Mouse (Mus musculus) intestine, embryonic 15.5 days (tissue): ENCODE data around the gene Prickle1. TPM values are rescaled to one million over a fixed set of nuclear protein-coding genes. Genes with fewer than 3 reads are reported as not detected.

ENCODE experiments used
- ATAC-seq: fragments of 200-750 bp; cut with Nextera tagmentation; 2 replicates; pipeline ENCODE4 v1.8.0; 2017; ENCODE audit warnings: moderate TSS enrichment, moderate library complexity
- H3K27ac ChIP-seq: fragments of 300-500 bp; sonication (generic); 2 replicates; pipeline ENCODE4 v1.5.1; 2015; ENCODE audit warnings: mild to moderate bottlenecking, inconsistent platforms
- H3K27me3 ChIP-seq: fragments of 300-500 bp; sonication (generic); replicated peaks from 2 replicates; pipeline ENCODE4 v1.6.1; 2015; ENCODE audit warnings: inconsistent platforms
- H3K36me3 ChIP-seq: fragments of 300-500 bp; sonication (generic); 2 replicates; pipeline ENCODE4 v1.6.1; 2015; ENCODE audit warnings: inconsistent platforms
- H3K4me1 ChIP-seq: fragments of 300-500 bp; sonication (generic); replicated peaks from 2 replicates; pipeline ENCODE4 v1.6.1; 2015; ENCODE audit warnings: inconsistent platforms
- H3K4me2 ChIP-seq: fragments of 300-500 bp; sonication (generic); replicated peaks from 2 replicates; pipeline ENCODE4 v1.6.1; 2015; ENCODE audit warnings: mild to moderate bottlenecking, inconsistent platforms
- H3K4me3 ChIP-seq: fragments of 300-500 bp; sonication (generic); replicated peaks from 2 replicates; pipeline ENCODE4 v1.5.1; 2015; ENCODE audit warnings: inconsistent platforms
- H3K9ac ChIP-seq: fragments of 300-500 bp; sonication (generic); 2 replicates; pipeline ENCODE4 v1.6.1; 2015; ENCODE audit warnings: inconsistent platforms
- H3K9me3 ChIP-seq: fragments of 300-500 bp; sonication (generic); 2 replicates; pipeline ENCODE4 v1.6.1; 2016; ENCODE audit warnings: inconsistent platforms
- whole genome bisulfite sequencing: fragments of 180-500 bp; shearing (Covaris S2); methylation state at CpG from one replicate; pipeline ENCODE4 v1.1.7; 2015; 5-methylcytosine and 5-hydroxymethylcytosine counted together
- polyA plus RNA-seq: library from polyadenylated mRNA; unstranded; fragments of >200 nt; fragmentation: Nextera tagmentation; extraction: Ambion mirVana; gene quantifications from 2 replicates; pipeline ENCODE4 v1.2.1, GENCODE M21; 2015

Gene Prickle1
- polyA plus RNA-seq, 1 experiment from 2014 or later: 23.7 TPM

DNA sequence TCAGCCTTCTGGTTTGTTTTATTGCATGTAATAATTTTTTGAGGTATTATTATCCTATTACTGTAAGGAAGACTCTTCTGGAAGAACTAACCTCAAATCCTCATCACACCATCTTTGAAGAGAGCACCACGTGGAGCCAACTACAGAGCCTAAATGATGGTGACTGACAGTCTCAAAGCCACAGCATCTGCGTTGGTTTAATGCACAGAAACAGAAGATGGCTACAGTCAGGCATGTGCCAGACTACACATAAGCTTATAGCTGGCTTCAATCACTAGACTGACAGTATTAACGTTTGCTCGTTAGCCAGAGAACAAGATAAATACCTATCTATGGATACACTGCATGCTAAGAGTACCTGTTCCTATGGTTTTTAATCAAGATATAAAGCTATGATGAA is 59.5 kb downstream of the Prickle1 start:
- H3K4me2 ChIP-seq: no peak overlapping the region
- no peak overlapping the region for H3K9ac ChIP-seq
- H3K36me3 ChIP-seq: no peaks in the 10 kb centered on the region
- H3K27ac ChIP-seq: no peak overlapping the region
- H3K9me3 ChIP-seq: no peaks in the 10 kb centered on the region
- ATAC-seq: no peak
- WGBS: 67% methylated on average over 4 of the region's 4 CpGs
- H3K27me3 ChIP-seq: no peaks in the 10 kb centered on the region
- peaks cover 17% of the 10 kb centered on the region for H3K4me1 ChIP-seq
- no peak overlapping the region for H3K4me3 ChIP-seq

DNA sequence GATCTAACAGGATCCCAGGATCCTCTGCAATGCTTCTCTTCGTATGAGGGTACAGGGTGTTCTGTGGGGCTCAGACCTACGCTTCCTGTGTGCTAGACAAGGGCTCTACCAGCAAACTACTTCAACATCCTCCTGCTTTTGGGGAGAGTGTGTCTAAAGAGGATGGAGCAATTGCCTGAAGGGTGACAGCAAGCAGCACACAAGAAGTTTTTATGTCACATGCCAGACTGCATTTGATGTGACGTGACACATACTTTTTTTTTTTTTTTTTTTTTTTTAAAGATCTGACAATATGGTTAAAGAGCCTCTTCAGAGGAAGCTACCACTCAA is 65.0 kb downstream of the Prickle1 start:
- Histone ChIP-seq H3K36me3 (no peaks in the 10 kb centered on the region), H3K9ac (no peak overlapping the region), H3K27me3 (no peaks in the 10 kb centered on the region), H3K9me3 (no peaks in the 10 kb centered on the region), H3K27ac (no peak overlapping the region), H3K4me3 (no peak overlapping the region), H3K4me2 (no peak overlapping the region), H3K4me1 (peaks cover 22% of the 10 kb centered on the region)
- 56% methylated on average over 3 of the region's 3 CpGs for WGBS
- no peak for ATAC-seq

DNA sequence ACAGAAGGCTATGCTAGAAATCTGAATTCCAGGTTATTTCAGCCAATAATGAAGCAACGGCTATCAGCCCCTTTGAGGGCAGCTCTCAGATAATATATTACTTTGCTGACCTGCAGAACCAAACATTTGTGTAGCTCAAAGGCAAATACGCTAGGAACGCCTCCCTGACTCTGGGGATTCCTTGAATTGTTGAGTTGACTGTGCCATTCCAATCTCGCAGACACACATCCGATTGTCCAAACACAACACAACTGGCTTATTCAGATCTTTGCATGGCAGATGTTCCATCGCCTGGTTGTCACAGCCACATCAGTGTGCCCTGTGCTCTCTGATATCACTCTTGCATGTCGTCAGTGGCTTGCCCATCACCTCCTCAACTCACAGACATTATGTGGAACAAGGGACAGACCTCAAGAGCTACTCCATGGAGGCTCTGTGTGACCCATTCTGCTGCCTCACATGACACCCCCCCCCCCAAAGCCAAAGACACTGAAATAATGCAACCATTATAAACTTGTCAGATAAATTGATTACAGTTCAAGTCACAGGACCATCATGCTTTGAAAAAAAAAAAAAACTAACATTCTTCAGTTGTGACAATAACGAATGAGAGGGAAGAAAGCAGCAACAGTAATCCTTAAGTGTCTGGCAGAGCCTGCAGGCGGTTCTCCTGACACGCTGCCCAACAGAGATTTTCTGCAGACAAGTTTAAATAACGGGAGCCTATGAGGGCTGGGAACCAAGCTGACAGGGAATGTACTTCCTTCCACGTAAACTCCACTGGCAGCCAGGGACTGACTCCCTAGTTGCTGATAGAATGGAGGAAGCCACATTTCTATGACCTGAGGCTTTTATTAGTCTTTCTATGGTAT is 65.6 kb downstream of the Prickle1 start:
- Histone ChIP-seq H3K4me2 (no peak overlapping the region), H3K4me1 (peaks cover 22% of the 10 kb centered on the region), H3K36me3 (no peaks in the 10 kb centered on the region), H3K27ac (no peak overlapping the region), H3K4me3 (no peak overlapping the region), H3K27me3 (no peaks in the 10 kb centered on the region), H3K9ac (no peak overlapping the region), H3K9me3 (no peaks in the 10 kb centered on the region)
- 24% methylated on average over 12 of the region's 12 CpGs for WGBS
- ATAC-seq: peak; percentile 58

DNA sequence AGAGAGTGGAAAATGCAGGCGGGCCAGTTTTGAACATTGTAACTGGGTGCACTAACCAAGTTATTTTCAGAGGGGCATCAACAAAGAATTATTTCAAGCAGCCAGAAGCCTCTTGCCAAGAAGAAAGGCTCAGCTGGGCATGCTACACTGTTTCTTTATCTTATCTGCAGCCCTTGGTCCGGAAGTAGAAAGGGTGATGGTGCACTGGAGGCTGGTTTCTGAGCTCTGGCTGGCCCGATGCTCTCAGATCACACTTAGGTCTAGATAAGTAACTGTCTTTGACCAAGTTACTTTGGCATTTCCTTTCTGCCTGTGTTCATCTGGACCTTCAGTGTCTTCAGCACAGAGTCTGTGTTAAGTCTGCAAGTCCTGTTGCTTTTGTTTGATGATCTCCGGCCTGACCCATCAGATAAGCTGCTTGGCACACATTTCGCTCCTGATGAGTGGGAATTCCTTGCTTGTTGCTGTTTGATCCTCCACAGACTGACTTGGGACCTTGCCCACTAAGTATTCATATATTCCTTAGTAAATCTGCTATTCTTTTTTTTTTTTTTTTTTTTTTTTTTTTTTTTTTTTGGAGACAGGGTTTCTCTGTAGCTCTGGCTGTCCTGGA is 70.3 kb downstream of the Prickle1 start:
- Histone ChIP-seq H3K36me3 (no peaks in the 10 kb centered on the region), H3K9me3 (no peaks in the 10 kb centered on the region), H3K9ac (no peak overlapping the region), H3K27ac (no peak overlapping the region), H3K4me1 (peaks cover 26% of the 10 kb centered on the region), H3K4me3 (no peak overlapping the region), H3K4me2 (no peak overlapping the region), H3K27me3 (no peaks in the 10 kb centered on the region)
- WGBS: 61% methylated on average over 5 of the region's 5 CpGs
- no peak for ATAC-seq

DNA sequence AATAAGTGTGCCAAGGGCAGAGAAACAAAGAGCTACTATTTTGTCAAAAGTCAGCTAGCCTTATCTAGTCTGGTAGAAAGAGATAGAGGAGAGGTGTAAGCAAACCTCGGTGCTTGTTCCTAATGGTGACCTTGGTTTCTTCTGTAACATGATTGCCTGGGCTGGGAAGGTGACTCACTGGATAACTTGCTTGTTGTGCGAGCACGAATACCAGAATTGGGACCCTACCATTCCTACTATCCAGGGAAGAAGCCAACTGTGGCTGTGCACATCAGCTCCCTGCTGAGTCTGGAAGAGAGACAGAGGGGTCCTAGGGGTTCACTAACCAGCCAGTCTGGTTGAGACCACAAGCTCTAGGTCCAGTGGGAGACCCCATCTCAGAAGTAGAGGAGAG is 73.9 kb downstream of the Prickle1 start:
- WGBS: 44% methylated on average over 3 of the region's 3 CpGs
- H3K4me2 ChIP-seq: no peak overlapping the region
- H3K9me3 ChIP-seq: no peaks in the 10 kb centered on the region
- H3K9ac ChIP-seq: no peak overlapping the region
- H3K27ac ChIP-seq: no peak overlapping the region
- no peaks in the 10 kb centered on the region for H3K36me3 ChIP-seq
- H3K4me3 ChIP-seq: no peak overlapping the region
- no peak for ATAC-seq
- H3K27me3 ChIP-seq: no peaks in the 10 kb centered on the region
- peaks cover 33% of the 10 kb centered on the region for H3K4me1 ChIP-seq

DNA sequence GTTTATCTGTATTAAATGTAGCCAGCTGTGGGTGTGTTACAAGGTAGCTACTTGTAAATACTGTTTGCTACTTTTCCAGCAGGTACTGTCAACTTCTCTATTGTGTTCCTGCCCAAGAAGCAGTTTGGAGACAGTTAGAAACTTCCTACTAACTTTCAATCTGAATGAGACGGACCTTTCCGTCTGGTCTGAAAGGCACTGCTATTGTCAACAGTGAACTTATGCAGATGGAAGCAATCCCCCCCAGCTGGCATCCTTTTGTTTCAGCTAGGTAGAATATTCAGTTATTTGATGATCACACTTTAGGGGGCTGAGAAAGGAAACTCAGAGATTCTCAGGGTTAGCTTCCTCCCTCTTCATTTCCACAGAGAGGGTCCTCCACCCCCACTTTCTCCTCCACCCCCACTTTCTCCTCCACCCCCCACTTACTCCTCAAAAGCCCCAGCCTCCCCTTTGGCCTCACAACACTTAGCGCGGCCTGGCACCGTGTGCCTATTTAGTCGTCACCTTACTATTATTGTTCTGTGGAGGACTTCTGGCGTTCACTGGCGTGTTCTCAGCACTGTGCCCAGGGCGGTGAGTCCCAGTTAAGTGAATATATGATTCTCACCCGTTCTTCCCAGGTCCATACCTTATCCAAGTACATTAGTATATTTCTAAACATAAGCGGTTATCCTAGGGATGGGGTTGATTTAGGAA is 74.5 kb downstream of the Prickle1 start:
- 63% methylated on average over 11 of the region's 11 CpGs for WGBS
- Histone ChIP-seq H3K4me2 (no peak overlapping the region), H3K36me3 (no peaks in the 10 kb centered on the region), H3K9ac (no peak overlapping the region), H3K4me1 (peaks cover 33% of the 10 kb centered on the region), H3K27me3 (no peaks in the 10 kb centered on the region), H3K27ac (no peak overlapping the region), H3K4me3 (no peak overlapping the region), H3K9me3 (no peaks in the 10 kb centered on the region)
- ATAC-seq: no peak

DNA sequence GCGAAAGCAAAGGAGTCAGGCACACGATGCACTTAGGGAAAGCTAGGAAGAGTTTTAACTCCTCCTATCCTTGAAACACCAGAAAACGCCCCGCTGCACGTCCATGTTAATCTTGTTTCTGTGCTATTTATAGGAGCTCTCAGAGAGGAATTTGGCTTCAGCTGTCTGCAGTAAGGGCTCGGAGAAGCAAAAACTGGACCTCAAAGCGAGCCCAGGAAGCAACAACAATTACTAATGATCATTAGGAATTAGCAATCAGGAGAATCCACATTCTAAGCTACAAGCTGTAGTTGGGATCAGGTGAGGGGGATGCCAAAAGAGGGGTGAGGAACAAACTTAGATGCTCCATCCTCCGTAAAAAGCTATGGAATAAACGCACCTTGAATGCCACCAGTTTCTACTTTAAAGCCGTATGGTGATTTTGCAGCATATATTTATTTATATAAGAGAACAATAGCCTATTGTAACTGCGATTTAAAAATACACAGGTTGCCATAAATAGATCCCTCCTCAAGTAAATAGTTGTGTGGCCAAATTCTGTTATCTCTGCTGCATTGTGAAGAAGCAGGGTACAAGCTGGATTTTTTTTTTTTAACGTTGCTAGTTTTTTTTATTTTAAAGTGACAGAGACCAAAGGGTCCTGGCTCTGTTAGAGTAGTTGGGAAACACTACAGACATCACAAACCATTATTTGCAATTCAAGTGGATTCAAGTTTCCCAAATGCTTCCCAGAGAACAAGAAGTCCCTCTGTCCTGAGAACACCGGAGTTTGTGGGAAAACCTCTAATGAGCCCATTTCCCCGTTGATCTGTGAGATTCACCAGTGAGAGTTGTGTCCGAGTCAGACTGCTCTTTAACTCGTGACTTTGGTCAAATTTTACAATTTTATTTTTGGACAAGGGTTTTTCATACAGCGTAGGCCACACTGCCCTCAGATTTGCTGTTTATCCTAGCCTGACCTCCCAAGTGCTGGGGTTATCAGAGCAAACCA is 75.6 kb downstream of the Prickle1 start:
- WGBS: 13% methylated on average over 17 of the region's 17 CpGs
- peak; percentile 35 for ATAC-seq

DNA sequence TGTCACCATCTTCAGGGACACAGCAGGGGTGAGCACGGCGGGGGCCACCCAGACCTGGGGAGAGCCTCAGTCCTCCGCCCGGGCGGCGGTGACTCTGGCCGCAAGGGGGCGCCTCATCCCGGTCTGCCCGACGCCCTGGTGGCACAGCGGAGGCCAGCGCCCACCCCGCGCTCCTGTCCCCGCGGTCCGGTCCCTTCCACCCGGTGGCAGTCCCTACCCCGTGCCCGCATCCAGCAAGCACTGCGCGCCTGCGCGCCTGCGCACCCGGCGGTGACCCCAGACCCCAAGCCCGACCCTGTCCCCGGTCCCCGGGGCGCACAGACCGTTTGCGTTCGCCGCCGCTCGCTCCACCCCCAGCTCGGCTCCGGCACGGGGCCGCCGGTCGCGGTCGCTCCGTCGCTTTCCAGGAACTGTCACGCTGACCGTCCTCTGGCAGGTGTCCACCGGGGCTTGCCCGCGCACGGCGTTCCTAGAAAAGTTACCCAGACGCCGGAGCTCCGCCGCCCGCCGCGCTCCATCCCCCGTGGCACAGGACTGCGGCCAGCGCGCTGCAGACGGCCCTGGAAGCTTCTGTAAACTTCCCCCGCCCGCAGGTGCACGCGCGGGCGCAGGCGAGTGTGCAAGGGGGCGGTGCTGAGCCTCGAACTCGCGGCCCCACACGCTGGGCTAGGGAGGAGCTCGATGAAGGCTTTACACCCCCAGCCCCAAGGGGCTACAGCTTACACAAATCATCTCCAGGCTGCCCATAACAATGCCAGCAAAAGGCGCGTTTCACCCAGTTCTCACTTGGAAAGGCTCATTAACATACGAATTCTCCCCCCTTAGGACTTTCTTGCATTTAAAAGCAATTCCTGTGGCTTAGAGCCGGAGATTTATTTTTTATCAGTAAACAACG is 76.5 kb downstream of the Prickle1 start:
- Histone ChIP-seq H3K9me3 (no peaks in the 10 kb centered on the region), H3K27ac (peak overlapping the region; percentile 89), H3K27me3 (no peaks in the 10 kb centered on the region), H3K9ac (peak overlapping the region; percentile 79), H3K4me2 (peak overlapping the region; percentile 92), H3K4me1 (peaks cover 39% of the 10 kb centered on the region), H3K36me3 (no peaks in the 10 kb centered on the region), H3K4me3 (peak overlapping the region; percentile 84)
- ATAC-seq: peak; percentile 91
- under 1% methylated on average over 85 of the region's 85 CpGs for WGBS

More for the DNA sequence above, 75.6 kb downstream of the Prickle1 start:
- H3K4me3 ChIP-seq: peak overlapping the region; percentile 84
- H3K27me3 ChIP-seq: no peaks in the 10 kb centered on the region
- H3K4me2 ChIP-seq: peak overlapping the region; percentile 92
- peak overlapping the region; percentile 79 for H3K9ac ChIP-seq
- H3K27ac ChIP-seq: peak overlapping the region; percentile 89
- H3K36me3 ChIP-seq: no peaks in the 10 kb centered on the region
- H3K4me1 ChIP-seq: peaks cover 37% of the 10 kb centered on the region
- H3K9me3 ChIP-seq: no peaks in the 10 kb centered on the region

DNA sequence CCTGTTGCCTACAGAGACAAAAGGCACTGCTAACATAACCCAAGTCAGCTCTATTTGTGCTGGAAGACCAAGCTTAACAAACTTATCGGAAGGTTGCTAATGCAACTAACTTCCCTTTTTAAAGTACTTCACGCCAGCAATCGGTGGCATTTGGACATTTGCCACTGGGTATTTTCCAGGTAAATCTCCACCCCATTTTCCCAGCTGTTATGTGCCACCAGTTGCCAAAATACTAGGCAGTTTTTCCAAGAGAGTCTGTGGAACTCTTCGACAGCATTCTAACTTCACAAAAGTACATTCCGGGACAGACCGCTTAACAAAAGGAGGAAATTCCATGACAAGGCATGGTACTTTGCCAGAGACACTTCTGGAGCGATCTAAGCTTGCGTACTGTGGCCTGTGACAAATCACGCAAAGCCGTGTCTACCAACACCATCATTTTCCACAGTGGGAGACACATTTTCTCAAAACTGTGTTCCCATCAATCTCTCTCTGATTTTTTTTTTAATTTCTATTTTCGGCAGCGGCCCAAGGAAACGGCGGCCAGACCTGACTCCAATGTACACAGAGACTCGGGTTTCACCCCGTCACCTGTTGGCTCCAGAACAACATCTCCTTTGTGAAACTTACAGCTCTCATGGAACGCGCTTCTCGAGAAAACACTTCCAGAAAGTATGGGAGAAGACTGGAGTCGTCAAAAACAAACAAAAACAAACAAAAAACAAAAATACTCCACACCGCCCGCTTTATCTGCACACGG is 77.4 kb downstream of the Prickle1 start:
- Histone ChIP-seq H3K9ac (peak overlapping the region; percentile 79), H3K4me3 (peak overlapping the region; percentile 84), H3K9me3 (no peaks in the 10 kb centered on the region), H3K4me2 (peak overlapping the region; percentile 92), H3K4me1 (peaks cover 45% of the 10 kb centered on the region), H3K27ac (peak overlapping the region; percentile 89), H3K36me3 (no peaks in the 10 kb centered on the region), H3K27me3 (no peaks in the 10 kb centered on the region)
- 5% methylated on average over 23 of the region's 23 CpGs for WGBS
- 0 out of 2 replicates have a peak, but pooled peaks have one; percentile 12 for ATAC-seq

DNA sequence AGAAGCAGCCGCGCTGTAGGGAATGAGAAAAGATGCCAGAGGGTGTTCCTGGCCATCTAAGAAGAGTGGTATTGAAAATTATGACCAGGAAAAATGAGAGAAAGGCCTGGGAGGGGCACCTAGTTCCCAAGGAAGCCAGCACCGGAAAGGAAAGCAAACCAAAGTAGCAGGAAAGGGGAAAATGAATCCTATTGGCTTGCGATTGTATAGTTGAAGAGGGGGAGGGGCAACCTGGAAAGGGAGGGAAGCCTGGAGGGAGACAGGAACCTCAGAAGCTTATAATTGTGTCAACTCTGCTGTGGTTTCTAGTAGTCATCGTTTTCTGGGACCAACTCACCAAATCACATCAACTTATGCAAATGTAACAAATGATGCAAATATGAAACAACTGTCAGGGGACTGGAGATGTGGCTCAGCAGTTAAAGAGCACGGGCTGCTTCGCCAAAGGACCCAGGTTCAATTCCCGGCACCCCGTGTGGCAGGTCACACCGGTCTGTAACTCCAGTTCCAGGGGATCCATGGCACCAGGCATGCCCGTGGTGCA is 78.6 kb downstream of the Prickle1 start:
- Histone ChIP-seq H3K27ac (no peak overlapping the region), H3K4me3 (no peak overlapping the region), H3K36me3 (no peaks in the 10 kb centered on the region), H3K4me1 (peaks cover 39% of the 10 kb centered on the region), H3K4me2 (peak overlapping the region; percentile 92), H3K9me3 (no peaks in the 10 kb centered on the region), H3K9ac (no peak overlapping the region), H3K27me3 (no peaks in the 10 kb centered on the region)
- WGBS: 74% methylated on average over 11 of the region's 11 CpGs
- no peak for ATAC-seq
